Mouse (Mus musculus): ENCODE data around the gene Ldlrad3.

Ldlrad3 gene

DNA sequence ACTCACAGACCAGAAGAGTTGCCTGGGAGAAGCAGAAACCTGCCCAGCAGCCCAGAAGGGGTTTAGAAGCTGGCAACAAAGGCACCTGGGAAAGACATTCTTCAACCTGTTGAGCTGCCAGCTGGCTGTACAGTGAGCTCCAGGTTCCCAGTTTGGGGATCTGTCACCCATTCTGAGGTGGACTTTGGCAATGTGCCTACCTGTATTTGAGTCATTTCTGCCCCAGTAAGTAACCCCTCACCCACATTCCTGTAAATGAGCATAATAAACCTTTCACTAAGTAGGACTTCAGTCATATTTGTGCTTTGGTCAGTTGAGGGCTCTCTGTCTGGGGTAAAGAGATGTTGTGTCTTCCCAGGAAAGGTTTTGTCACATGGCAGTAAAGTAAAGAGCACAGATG, 4.8 kb upstream of the Ldlrad3 start:
- DNase-seq (ENCODE audit: extremely low read depth, insufficient read length, low spot score): no peak

- DNase-seq (ENCODE audit: extremely low read depth, insufficient read length, low spot score): peak; percentile 55
These were observed 875 bp downstream of the Ldlrad3 start for GRCm38 (mm10) chr2:102185069-102185950.

DNA sequence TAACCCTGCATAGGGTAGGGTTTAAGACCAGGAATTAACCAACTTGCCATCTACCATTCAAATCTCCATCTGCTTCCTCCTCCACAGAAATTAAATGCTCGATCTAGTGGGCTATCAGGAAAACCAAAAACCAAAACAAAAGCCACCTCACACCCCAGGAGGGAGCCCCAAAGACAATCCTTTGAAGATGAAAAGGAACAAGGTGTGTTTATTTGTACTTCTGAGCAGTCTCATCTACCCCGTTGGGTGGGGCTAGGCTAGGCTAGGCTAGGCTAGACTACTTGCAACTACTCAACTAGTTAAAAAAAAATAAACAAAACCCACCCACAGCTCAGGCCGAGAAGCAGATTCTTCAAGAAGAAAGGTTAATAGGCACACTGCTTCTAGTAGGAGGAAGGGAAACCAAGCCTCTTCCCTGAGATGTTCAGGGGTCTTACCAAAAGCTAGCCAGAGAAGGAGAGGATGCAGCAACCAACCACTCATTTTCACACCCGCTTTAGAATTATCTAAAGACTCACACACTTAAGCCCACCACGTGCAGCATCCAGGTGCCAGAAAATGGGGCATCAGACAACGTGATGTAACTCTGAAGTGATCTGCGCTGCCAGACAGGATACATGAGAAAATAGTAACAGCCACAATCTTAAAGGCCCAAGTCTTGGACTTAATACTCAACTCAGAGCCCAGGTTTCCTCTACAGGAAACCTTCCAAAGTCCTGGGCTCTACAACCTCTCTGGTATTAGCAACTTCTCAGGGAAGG, 2.3 kb downstream of the Ldlrad3 start:
- DNase-seq (ENCODE audit: extremely low read depth, insufficient read length, low spot score): no peak

DNA sequence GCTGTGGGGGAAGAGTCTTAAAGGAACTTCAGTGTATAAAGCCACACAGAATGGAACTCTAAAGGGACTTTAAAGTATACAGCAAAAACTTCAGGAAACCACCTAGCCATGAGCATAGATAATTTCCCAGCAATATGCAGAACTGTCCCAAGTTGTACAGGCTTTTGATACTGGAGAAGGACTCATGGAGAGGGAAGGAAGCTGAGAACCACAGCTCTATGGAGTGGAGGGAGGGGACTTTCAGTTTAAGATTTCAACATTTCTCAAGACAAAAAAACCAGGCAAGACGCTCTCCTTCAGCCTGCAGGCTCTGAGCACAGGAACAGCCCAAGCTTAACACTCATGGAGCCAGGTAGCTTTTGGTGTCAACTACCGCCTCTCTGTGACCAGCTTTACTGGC, 4.7 kb downstream of the Ldlrad3 start:
- DNase-seq (ENCODE audit: extremely low read depth, insufficient read length, low spot score): no peak

DNA sequence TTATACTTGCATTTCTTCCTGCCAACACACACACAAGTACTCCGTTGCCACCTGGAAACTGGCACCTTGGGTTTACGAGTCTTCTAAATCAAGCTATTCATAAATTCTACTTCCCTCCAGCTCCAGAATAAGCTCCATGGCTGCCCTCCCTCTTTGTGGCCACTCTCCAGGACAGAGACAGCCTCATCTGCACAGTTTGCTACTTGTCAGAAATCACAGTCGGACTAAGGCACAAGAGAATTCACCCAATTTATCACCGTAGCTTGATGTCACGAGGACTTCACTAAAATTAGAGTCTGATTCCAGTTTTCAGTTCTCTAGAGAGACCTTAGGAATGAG, 9.8 kb downstream of the Ldlrad3 start:
- DNase-seq (ENCODE audit: extremely low read depth, insufficient read length, low spot score): no peak

DNA sequence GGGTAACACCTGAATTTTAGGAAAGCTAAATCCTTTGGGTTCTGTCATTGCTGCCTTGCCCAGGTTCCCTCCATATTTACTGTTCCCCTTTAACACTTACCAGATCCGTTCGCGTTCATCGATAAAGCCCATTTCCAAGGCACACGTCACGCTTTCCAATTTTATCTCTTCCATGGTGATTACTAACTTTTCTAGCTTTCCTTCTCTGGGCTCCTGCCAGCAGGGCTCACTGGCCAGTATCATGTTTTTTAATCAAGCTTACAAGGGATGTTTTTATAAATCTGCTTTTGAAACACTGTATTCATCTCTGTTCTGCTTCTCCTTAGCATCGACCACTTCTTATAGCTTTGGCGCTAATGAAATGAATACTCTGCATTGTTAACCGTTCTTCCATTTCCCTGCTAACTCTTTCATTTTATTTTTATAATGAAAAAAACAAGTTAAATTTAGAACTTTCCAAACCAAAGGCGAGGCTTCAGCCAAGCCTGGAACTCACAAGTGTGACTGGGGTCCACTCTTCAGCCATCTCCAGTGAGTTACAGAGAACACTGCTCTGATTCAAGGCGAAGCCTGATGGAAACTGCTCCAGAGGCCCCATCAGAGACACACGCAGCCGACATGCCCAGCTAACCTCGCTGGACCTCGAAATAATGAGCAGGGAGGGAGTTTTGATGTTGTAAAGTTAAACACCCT, 10.3 kb downstream of the Ldlrad3 start:
- DNase-seq (ENCODE audit: extremely low read depth, insufficient read length, low spot score): no peak

DNA sequence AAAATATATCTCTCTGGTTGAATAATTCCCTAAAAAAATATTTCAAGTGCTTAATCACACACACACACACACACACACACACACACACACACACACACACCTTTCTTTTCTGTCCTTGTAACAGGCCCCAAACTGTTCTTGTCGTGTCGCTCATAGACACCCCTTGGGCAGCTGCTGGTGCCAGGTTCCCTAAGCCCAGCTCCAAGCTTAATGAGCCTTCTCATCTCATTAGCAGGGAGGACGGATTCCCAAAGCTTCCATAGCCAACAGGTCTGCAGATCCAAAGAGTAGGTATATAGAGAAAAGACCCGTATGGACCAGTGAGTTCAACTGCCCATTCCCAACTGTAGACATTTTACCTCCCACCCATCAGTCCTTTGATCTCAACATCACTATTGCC, 13.7 kb downstream of the Ldlrad3 start:
- no peak for DNase-seq (ENCODE audit: extremely low read depth, insufficient read length, low spot score)

- no peak for DNase-seq (ENCODE audit: extremely low read depth, insufficient read length, low spot score)
These were observed 19.4 kb downstream of the Ldlrad3 start for GRCm38 (mm10) chr2:102166550-102167325.

GRCm38 (mm10) chr2:102163106-102163505, 23.1 kb downstream of the Ldlrad3 start:
- no peak for DNase-seq (ENCODE audit: extremely low read depth, insufficient read length, low spot score)

GRCm38 (mm10) chr2:102157555-102157954, 28.6 kb downstream of the Ldlrad3 start:
- no peak for DNase-seq (ENCODE audit: extremely low read depth, insufficient read length, low spot score)

GRCm38 (mm10) chr2:102157010-102157409, 29.2 kb downstream of the Ldlrad3 start:
- no peak for DNase-seq (ENCODE audit: extremely low read depth, insufficient read length, low spot score)

GRCm38 (mm10) chr2:102156460-102156859, 29.7 kb downstream of the Ldlrad3 start:
- DNase-seq (ENCODE audit: extremely low read depth, insufficient read length, low spot score): no peak

DNA sequence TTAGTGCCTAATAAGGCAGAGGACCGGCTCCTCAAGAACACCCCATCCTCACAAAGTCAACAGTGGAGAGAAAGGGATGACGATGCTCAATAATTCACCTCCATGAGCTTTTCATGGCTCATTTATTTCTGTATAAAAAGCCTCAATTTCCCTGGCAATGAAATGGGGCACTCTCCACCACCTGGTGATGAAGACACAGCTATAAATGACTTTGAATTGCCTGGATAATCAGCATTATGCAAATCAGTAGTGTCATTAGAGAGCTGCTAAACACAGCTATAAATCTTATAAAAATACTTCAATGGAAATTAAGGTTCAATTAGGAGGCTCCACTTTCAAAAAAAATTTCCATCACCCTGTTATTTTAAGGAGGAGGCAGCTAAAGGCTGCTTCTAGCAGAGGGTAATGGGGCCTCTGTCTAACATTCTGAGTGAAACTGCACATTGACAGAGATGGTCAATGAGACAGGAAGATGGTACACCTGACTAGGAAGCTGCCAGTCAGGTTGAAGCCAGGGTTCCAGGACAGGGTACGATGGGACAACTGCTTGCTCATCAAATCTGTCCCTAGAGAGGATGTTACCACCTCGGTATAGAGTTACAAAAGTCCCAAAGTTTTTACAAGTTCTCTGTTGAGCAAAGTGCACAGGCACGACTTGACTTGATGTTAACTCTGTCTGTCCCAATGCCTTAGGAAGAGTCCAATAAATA, 30.7 kb downstream of the Ldlrad3 start:
- no peak for DNase-seq (ENCODE audit: extremely low read depth, insufficient read length, low spot score)

GRCm38 (mm10) chr2:102154771-102155211, 31.4 kb downstream of the Ldlrad3 start:
- no peak for DNase-seq (ENCODE audit: extremely low read depth, insufficient read length, low spot score)

- no peak for DNase-seq (ENCODE audit: extremely low read depth, insufficient read length, low spot score)
These were observed 31.9 kb downstream of the Ldlrad3 start for GRCm38 (mm10) chr2:102154328-102154727.

DNA sequence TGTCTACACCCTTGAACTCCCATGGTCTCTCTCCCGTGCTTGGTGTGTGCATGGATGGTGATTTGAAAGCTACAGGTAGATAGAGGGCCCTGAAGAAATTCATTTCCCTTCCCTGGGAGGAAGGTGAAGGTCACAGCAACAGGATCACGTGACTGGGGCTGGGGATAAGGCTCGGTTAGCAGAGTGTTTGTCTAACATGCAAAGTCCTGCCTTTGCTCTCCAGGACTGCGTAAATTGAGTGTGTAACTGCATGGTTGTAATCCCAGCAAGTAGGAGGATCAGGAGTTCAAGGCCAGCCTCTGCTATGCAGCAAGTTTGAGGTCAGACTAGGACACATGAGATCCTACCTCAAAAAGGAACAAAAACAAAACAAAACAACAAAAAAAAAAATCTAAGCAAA, 32.7 kb downstream of the Ldlrad3 start:
- no peak for DNase-seq (ENCODE audit: extremely low read depth, insufficient read length, low spot score)

DNA sequence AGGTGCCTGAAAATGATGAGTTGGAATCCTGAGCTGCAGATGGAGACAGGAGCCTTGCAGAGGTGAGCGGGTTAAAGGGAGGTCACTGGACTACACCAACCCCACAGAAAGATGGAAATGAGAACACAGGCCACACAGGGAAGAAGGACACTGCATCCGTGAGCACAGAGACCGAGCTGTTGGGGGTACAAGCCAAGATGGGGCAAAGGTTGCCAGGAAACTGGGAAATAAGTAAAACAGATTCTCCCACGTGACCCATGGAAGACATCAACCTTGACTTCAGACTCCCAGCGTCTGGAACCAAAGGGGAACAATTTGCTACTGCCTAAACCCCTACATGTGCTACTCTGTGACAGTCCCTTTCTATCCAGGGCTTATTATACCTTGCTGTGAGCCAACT, 33.3 kb downstream of the Ldlrad3 start:
- DNase-seq (ENCODE audit: extremely low read depth, insufficient read length, low spot score): no peak

DNA sequence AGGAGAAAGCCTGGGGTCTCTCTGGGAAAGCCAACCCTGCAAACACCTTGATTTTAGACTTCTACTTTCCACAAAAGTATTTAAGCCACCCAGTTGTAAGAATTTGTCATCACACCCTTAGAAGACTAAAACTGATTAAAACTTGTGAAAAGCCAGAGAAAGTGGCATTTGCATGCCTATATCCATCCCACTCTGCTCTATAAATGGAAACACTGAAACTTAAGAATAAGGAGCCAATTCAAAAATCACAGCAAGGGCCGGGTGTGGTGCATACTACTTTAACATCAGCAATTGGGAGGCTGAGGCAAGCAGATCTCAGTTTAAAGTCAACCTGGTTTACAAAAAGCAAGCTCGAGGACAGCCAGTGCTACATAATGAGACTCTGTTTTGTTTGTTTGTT, 37.1 kb downstream of the Ldlrad3 start:
- no peak for DNase-seq (ENCODE audit: extremely low read depth, insufficient read length, low spot score)

DNA sequence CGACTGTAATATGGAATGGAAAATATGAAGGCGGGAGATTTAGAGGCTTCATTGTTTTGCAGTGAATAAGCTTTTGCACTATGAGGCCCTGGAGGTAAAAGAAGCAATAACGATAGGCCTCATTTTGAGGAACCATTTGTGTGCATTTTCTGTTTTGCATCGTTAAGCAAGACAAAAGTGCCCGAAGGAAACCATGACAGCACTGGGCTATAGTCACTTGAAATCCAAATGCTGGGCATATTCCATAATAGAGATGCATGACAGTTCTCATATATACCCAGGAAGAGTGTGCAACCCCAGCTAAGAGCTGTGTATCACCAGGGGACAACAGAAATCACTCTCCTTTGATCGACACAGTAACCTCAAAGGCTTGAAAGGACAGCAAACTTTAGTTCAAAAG, 38.1 kb downstream of the Ldlrad3 start:
- DNase-seq (ENCODE audit: extremely low read depth, insufficient read length, low spot score): no peak

DNA sequence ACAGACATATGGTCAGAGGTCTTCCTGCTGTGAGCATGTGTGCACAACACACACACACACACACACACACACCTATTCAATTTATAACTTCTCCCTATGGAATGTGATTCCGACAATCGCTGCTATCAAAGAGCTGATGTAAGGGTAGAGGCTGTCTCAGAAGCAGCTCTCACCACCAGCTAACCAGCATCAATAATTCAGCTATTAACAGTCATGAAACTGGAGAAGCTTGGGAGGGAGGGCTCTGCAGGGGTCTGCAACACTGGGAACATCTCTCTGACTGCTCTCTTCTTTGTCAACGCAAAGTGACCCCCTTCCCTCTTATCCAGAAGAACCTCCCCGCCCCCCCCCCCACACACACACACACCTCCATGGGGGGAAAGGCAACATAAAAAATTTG, 38.6 kb downstream of the Ldlrad3 start:
- no peak for DNase-seq (ENCODE audit: extremely low read depth, insufficient read length, low spot score)

All from 3134 (cell line).